10 mouse cellular contexts compared by ENCODE assay signal in the genomic region with DNA sequence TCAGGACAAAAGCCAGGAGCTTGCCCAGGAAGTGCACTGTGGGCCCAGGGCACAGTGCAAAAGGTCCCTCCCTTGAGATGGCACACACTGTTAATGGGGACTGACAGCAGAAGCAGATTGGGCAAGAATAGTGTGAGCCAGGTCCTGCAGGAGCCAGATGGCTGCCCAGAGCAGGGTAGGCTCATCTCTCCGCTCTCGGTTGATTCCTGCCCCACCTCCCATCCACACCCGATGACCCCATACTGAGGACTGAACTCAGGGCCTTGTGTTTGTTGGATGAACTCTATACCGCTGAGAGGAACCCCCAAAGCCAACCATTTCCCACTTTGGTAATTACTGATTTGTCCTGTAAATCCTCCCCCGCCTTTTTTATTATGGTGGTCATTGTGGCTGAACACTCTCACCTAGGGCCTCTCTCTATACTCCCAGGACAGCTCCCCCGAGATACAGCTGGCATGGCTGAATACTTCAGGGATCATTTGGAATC. TPM values are rescaled to one million over a fixed set of nuclear protein-coding genes. Genes with fewer than 3 reads are reported as not detected.
A peak's percentile ranks its signal among the peaks of the same experiment; 100 is the strongest.
DNase-seq lines count a peak whose midpoint lies in the region; ATAC-seq and TF ChIP-seq lines count a peak whose summit lies in the region.
"Had no signal": no experiment of that assay in that cellular context is flagged by ENCODE, and none has a peak within 500 bp of the region (broad histone marks: within the 10 kb centered on the region; RNA-seq: fewer than 3 reads in every experiment).

No protein-coding gene starts in this region.

- no peaks in the 10 kb centered on the region for H3K27me3 ChIP-seq in intestine, postnatal 0 days (replicated peaks; ENCODE audit: control insufficient read depth, insufficient read depth, low read length)
- no peaks in the 10 kb centered on the region for H3K27me3 ChIP-seq in intestine, embryonic 15.5 days (replicated peaks)
- no peaks in the 10 kb centered on the region for H3K27me3 ChIP-seq in CH12.LX (replicated peaks)
- H3K27me3 ChIP-seq in limb, embryonic 12.5 days = no peaks in the 10 kb centered on the region
- H3K27me3 ChIP-seq: lung, embryonic 15.5 days had no signal

- in situ Hi-C loops in CH12.LX (cut with MboI; ENCODE audit: low pct_ligation_motif_present, low pct_unique_long_range_greater_than_20kb, low sequenced_read_pairs) = loop anchor here (25.0 kb wide), 2 partner anchors 481 to 706 kb away; a partner anchor contains a TSS

- H3K4me2 ChIP-seq in intestine, postnatal 0 days (replicated peaks; ENCODE audit: low read depth) = no peak overlapping the region
- H3K4me2 ChIP-seq in intestine, embryonic 15.5 days (replicated peaks) = no peak overlapping the region
- peak overlapping the region; percentile 53; the same call in 1 of the 2 replicates for H3K4me2 ChIP-seq in CH12.LX (ENCODE audit: insufficient read depth, low read depth, poor library complexity, severe bottlenecking)
- H3K4me2 ChIP-seq in limb, embryonic 12.5 days = 0 out of 2 replicates have a peak overlapping the region, but pooled peaks have one; percentile 18
- H3K4me2 ChIP-seq: heart, embryonic 11.5 days; lung, embryonic 15.5 days had no signal

- no peak overlapping the region for H3K9ac ChIP-seq in intestine, postnatal 0 days (ENCODE audit: low read depth, low read length)
- no peak overlapping the region for H3K9ac ChIP-seq in intestine, embryonic 15.5 days
- no peak overlapping the region for H3K9ac ChIP-seq in CH12.LX (ENCODE audit: insufficient read depth, low read depth)
- H3K9ac ChIP-seq in limb, embryonic 12.5 days (replicated peaks) = no peak overlapping the region
- H3K9ac ChIP-seq: lung, embryonic 15.5 days had no signal

- no peaks in the 10 kb centered on the region for H3K9me3 ChIP-seq in intestine, postnatal 0 days (ENCODE audit: control insufficient read depth)
- no peaks in the 10 kb centered on the region for H3K9me3 ChIP-seq in intestine, embryonic 15.5 days
- H3K9me3 ChIP-seq in CH12.LX (replicated peaks; ENCODE audit: low read length) = no peaks in the 10 kb centered on the region
- no peaks in the 10 kb centered on the region for H3K9me3 ChIP-seq in limb, embryonic 12.5 days
- H3K9me3 ChIP-seq: lung, embryonic 15.5 days had no signal

- 0 out of 2 replicates have a peak, but pooled peaks cover 4% of the 10 kb centered on the region for H3K79me2 ChIP-seq in CH12.LX (replicated peaks; ENCODE audit: control insufficient read depth, extremely low read depth, insufficient read depth, poor library complexity, severe bottlenecking)

- H3K4me1 ChIP-seq in intestine, postnatal 0 days (replicated peaks; ENCODE audit: control insufficient read depth, insufficient read depth, low read length) = no peaks in the 10 kb centered on the region
- H3K4me1 ChIP-seq in intestine, embryonic 15.5 days (replicated peaks) = peaks cover 7% of the 10 kb centered on the region; the same call in 1 of the 2 replicates
- peaks cover 25 to 73% of the 10 kb centered on the region in 2 experiments for H3K4me1 ChIP-seq in CH12.LX (ENCODE audit: control insufficient read depth in 1 of 2, insufficient read depth in 2 of 2)
- H3K4me1 ChIP-seq in limb, embryonic 12.5 days (replicated peaks) = peaks cover 22% of the 10 kb centered on the region

- TF ChIP-seq RAD21 in CH12.LX (IDR thresholded peaks at IDR 0.05; ENCODE audit: low read depth, low read length) = no peak

- TF ChIP-seq CTCF in intestine, postnatal 0 days (IDR thresholded peaks at IDR 0.05; ENCODE audit: low read depth) = no peak
- TF ChIP-seq CTCF in CH12.LX (conservative IDR thresholded peaks at IDR 0.05 in 1 of 2, IDR thresholded peaks at IDR 0.05 in 1 of 2; ENCODE audit: low read depth in 2 of 2, low read length in 2 of 2) = no peak

- TF ChIP-seq EP300 in CH12.LX (IDR thresholded peaks at IDR 0.05; ENCODE audit: low read length) = no peak

- 0 out of 2 replicates have a peak, but pooled peaks have one; percentile 5 for ATAC-seq in intestine, postnatal 0 days
- ATAC-seq in intestine, embryonic 15.5 days = no peak
- ATAC-seq in common myeloid progenitor, adult 5-6 weeks (replicated peaks; ENCODE audit: low read depth, poor library complexity, severe bottlenecking) = peak; percentile 8
- no peak for ATAC-seq in limb, embryonic 12.5 days (ENCODE audit: insufficient number of reproducible peaks, insufficient read depth, low FRiP score, low TSS enrichment, low read depth)

- no peak for DNase-seq in CH12.LX (ENCODE audit: extremely low read depth)
- DNase-seq in thymus, postnatal 14 days = no peak
- DNase-seq in urinary bladder, adult 2 months (ENCODE audit: low spot score) = no peak
- no peak for DNase-seq in retina, postnatal 1 day

- dilution Hi-C loops in CH12.LX (cut with MboI; ENCODE audit: extremely low pct_ligation_motif_present, extremely low pct_unique_long_range_greater_than_20kb, low sequenced_read_pairs) = no loop called here

- TF ChIP-seq POLR2A in CH12.LX (IDR thresholded peaks at IDR 0.05; ENCODE audit: low read depth, low read length) = no peak

- H3K4me3 ChIP-seq in intestine, postnatal 0 days (ENCODE audit: low read depth, low read length) = no peak overlapping the region
- H3K4me3 ChIP-seq in intestine, embryonic 15.5 days (replicated peaks) = no peak overlapping the region
- H3K4me3 ChIP-seq in CH12.LX (replicated peaks in 1 of 3; ENCODE audit: low read depth in 2 of 3, low read length in 2 of 3, poor library complexity in 1 of 3) = no peak overlapping the region
- no peak overlapping the region for H3K4me3 ChIP-seq in limb, embryonic 12.5 days (replicated peaks)
- H3K4me3 ChIP-seq: lung, embryonic 15.5 days had no signal

- no peak overlapping the region for H3K27ac ChIP-seq in intestine, postnatal 0 days (ENCODE audit: low read depth, low read length)
- H3K27ac ChIP-seq in intestine, embryonic 15.5 days = no peak overlapping the region
- no peak overlapping the region for H3K27ac ChIP-seq in CH12.LX (ENCODE audit: insufficient read depth, low read depth)
- H3K27ac ChIP-seq in limb, embryonic 12.5 days = no peak overlapping the region
- H3K27ac ChIP-seq: lung, embryonic 15.5 days had no signal

- WGBS in intestine, postnatal 0 days = 44% methylated on average over 6 of the region's 6 CpGs
- 43% methylated on average over 6 of the region's 6 CpGs for WGBS in intestine, embryonic 15.5 days
- 40% methylated on average over 6 of the region's 6 CpGs for WGBS in limb, embryonic 12.5 days

- no peaks in the 10 kb centered on the region for H3K36me3 ChIP-seq in intestine, postnatal 0 days (ENCODE audit: control insufficient read depth, insufficient read depth)
- no peaks in the 10 kb centered on the region for H3K36me3 ChIP-seq in intestine, embryonic 15.5 days
- H3K36me3 ChIP-seq in CH12.LX (replicated peaks in 1 of 2; ENCODE audit: control insufficient read depth in 1 of 2, insufficient read depth in 1 of 2, low read length in 1 of 2) = peaks cover 2 to 9% of the 10 kb centered on the region in 2 experiments
- H3K36me3 ChIP-seq in limb, embryonic 12.5 days = peaks cover 5% of the 10 kb centered on the region; the same call in 1 of the 2 replicates

TF ChIP-seq in CH12.LX, 34 proteins besides CTCF, POLR2A, EP300 and RAD21:
- TF ChIP-seq KAT2A (IDR thresholded peaks at IDR 0.05; ENCODE audit: insufficient replicate concordance, low read length) = no peak
- TF ChIP-seq SMC3 (IDR thresholded peaks at IDR 0.05; ENCODE audit: low read depth, low read length) = no peak
- no peak for TF ChIP-seq MAFK (IDR thresholded peaks at IDR 0.05; ENCODE audit: insufficient replicate concordance, low read length)
- TF ChIP-seq NRF1 (IDR thresholded peaks at IDR 0.05; ENCODE audit: low read depth, low read length) = no peak
- 0 out of 2 replicates have a peak, but pooled peaks have one; percentile 1 for TF ChIP-seq NELFE (IDR thresholded peaks at IDR 0.05; ENCODE audit: low read depth, low read length)
- no peak for TF ChIP-seq TCF12 (IDR thresholded peaks at IDR 0.05; ENCODE audit: low read depth, low read length)
- TF ChIP-seq CHD2 (IDR thresholded peaks at IDR 0.05; ENCODE audit: low read length) = no peak
- TF ChIP-seq ELF1 (IDR thresholded peaks at IDR 0.05; ENCODE audit: low read depth, low read length) = no peak
- 0 out of 2 replicates have a peak, but pooled peaks have one; percentile 1 for TF ChIP-seq MEF2A (IDR thresholded peaks at IDR 0.05; ENCODE audit: borderline replicate concordance, low read depth, low read length)
- TF ChIP-seq IRF4 (IDR thresholded peaks at IDR 0.05; ENCODE audit: low read depth, low read length) = no peak
- TF ChIP-seq UBTF (IDR thresholded peaks at IDR 0.05; ENCODE audit: low read depth, low read length) = no peak
- no peak for TF ChIP-seq MAX (IDR thresholded peaks at IDR 0.05; ENCODE audit: low read length)
- TF ChIP-seq POLR2AphosphoS2 (IDR thresholded peaks at IDR 0.05; ENCODE audit: low read depth, low read length) = no peak
TF ChIP-seq in CH12.LX: peak in this region for 2.

RNA-seq across cellular contexts. Expression of a gene that starts 3.1 kb away (rescaled TPM):
- 10.7 and 11.9 TPM in 2 replicates for polyA plus RNA-seq in intestine, postnatal 0 days (2015; fragmentation: Nextera tagmentation; extraction: Ambion mirVana)
- 45.6 and 47.6 TPM in 2 replicates for polyA plus RNA-seq in intestine, embryonic 15.5 days (2015; fragmentation: Nextera tagmentation; extraction: Ambion mirVana)
- 41.3 and 48.9 TPM in 2 replicates for total RNA-seq in CH12.LX (2012; rRNA removed)
- 51.2 and 55.4 TPM in 2 replicates for total RNA-seq in CH12.LX (2014; rRNA removed)
- 68.8 and 79.4 TPM in 2 replicates for polyA plus RNA-seq in CH12.LX (2012; ENCODE audit: insufficient read length, low read depth)
- 37.5 TPM in 2 replicates for total RNA-seq in common myeloid progenitor, adult 5-6 weeks (2017)
- 40.9 and 44.7 TPM in 2 replicates for polyA plus RNA-seq in limb, embryonic 12.5 days (2016; fragmentation: Nextera tagmentation; extraction: Ambion mirVana)
- 0.81 and 1.1 TPM in 2 replicates for polyA plus RNA-seq in urinary bladder, adult 2 months (2012; rRNA removed)

Comparison
In these comparisons a context has a peak if more than half of its experiments do, and no peak if none do; other contexts are left out.
1. ATAC-seq: peak in intestine, postnatal 0 days (single experiment) and common myeloid progenitor, adult 5-6 weeks (single experiment); none in intestine, embryonic 15.5 days (single experiment) and limb, embryonic 12.5 days (single experiment).
2. H3K4me2 ChIP-seq: peak in CH12.LX (single experiment) and limb, embryonic 12.5 days (single experiment); none in intestine, postnatal 0 days (single experiment) and intestine, embryonic 15.5 days (single experiment).